Mouse (Mus musculus): ENCODE measurements around the gene Gm6465. TPM values are rescaled to one million over a fixed set of nuclear protein-coding genes. Genes with fewer than 3 reads are reported as not detected.
"Not testable (repeated sequence)": the region's sequence is repeated elsewhere in the genome, so short reads cannot be mapped to it uniquely, and the experiment has no call there.

The Gm6465 gene
- not detected in 2 replicates for polyA plus RNA-seq (2016; fragmentation: Nextera tagmentation; extraction: Ambion mirVana)

DNA sequence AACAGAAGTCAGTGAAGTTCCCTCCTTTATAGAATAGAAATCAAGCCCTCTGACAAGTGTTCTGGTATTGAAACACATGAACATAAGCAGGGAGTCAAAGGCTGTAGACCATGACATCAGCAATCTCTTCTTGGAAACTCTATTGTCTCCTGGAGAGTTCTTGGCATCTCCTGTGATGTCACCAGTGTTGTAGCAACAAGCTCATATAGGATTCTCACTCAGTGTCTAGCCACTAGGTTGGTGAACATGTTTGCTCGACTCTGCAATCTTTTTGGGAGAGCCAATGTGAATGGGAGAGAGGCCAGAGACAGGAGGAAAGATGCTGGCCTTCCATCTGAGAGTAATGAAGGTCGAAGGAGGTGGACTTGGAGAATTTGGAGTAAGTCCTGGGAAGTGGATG, at the start of gene Gm6465:
TSS of gene Gm6465 (plus strand) at position 301 of the 400 bp plus-strand sequence.
- 72% methylated on average over 2 of the region's 2 CpGs for WGBS
- not testable (repeated sequence) for H3K36me3 ChIP-seq; H3K4me3 ChIP-seq; H3K4me1 ChIP-seq; H3K27me3 ChIP-seq; ATAC-seq (ENCODE audit: low FRiP score, low read depth); H3K9ac ChIP-seq (replicated peaks); H3K9me3 ChIP-seq; H3K4me2 ChIP-seq (replicated peaks); H3K27ac ChIP-seq (replicated peaks)

DNA sequence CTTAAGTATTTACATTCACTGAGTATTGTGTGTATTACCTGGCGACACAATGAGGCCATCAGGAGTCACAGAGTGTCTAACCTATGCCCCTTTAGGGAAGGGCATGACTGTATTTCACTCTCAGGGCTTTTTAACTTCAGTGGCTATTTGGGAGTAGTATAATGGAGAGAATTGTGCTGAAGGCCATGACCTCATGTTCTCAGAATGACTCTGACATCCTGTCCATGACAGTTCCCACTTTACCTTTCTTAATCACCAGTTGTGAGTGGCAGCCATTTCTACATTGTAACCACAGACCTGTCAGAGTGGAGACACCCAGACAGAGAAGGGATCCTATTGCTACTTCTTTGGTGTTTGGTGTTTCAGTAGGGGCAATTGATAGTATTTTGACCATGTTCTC, 485 bp downstream of the Gm6465 start:
- not testable (repeated sequence) for H3K4me1 ChIP-seq; ATAC-seq (ENCODE audit: low FRiP score, low read depth)
- WGBS, result 75% methylated on average over 1 of the region's 1 CpGs

DNA sequence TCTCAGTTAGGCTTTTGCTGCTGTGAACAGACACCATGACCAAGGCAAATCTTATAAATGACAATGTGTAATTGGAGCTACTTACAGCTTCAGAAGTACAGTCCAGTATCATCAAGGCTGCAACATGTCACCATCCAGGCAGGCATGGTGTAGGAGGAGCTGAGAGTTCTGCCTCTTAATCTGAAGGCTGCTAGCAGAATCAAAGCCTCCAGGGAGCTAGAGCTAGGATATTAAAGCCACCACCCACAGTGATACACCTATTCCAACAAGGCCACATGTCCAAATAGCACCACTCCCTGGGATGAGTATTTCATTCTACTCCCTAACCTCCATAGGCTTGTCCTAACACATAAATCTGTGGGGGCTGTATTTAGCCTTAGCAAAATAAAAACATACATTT, 12.6 kb downstream of the Gm6465 start:
- not testable (repeated sequence) for H3K4me1 ChIP-seq

More for the DNA sequence above, 485 bp downstream of the Gm6465 start:
- not testable (repeated sequence) for H3K27ac ChIP-seq (replicated peaks); H3K9ac ChIP-seq (replicated peaks); H3K27me3 ChIP-seq; H3K4me3 ChIP-seq; H3K36me3 ChIP-seq; H3K4me2 ChIP-seq (replicated peaks); H3K9me3 ChIP-seq

More for the DNA sequence above, 12.6 kb downstream of the Gm6465 start:
- not testable (repeated sequence) for H3K27ac ChIP-seq (replicated peaks); H3K4me3 ChIP-seq; H3K4me2 ChIP-seq (replicated peaks); ATAC-seq (ENCODE audit: low FRiP score, low read depth); H3K9me3 ChIP-seq; H3K36me3 ChIP-seq; H3K9ac ChIP-seq (replicated peaks); H3K27me3 ChIP-seq

Other genes with a start within 250 kb of the Gm6465 start
- gene Gm8922, start 163.6 kb upstream of the Gm6465 start, polyA plus RNA-seq (2016; fragmentation: Nextera tagmentation; extraction: Ambion mirVana), result not detected in 2 replicates
- gene Gm8926, start 75.0 kb upstream of the Gm6465 start, polyA plus RNA-seq (2016; fragmentation: Nextera tagmentation; extraction: Ambion mirVana), result not detected in 2 replicates
- not detected in 2 replicates for gene 4933402N22Rik, start 72.5 kb downstream of the Gm6465 start, polyA plus RNA-seq (2016; fragmentation: Nextera tagmentation; extraction: Ambion mirVana)